Mouse (Mus musculus) heart, embryonic 13.5 days (tissue): ENCODE measurements around the gene Ppp1r16b. TPM values are rescaled to one million over a fixed set of nuclear protein-coding genes. Genes with fewer than 3 reads are reported as not detected.
A peak's percentile ranks its signal among the peaks of the same experiment; 100 is the strongest.

ENCODE experiments used
- ATAC-seq: fragments of 200-750 bp; cut with Nextera tagmentation; 2 replicates; pipeline ENCODE4 v1.8.0; 2017; ENCODE audit warnings: moderate TSS enrichment; ENCODE audit not compliant: insufficient number of reproducible peaks, low FRiP score, low TSS enrichment; ENCODE audit errors: extremely low read depth
- H3K27ac ChIP-seq: fragments of 300-500 bp; sonication (generic); replicated peaks from 2 replicates; pipeline ENCODE4 v1.5.1; 2015; ENCODE audit warnings: moderate library complexity, mild to moderate bottlenecking, inconsistent platforms
- H3K27me3 ChIP-seq: fragments of 300-500 bp; sonication (generic); replicated peaks from 2 replicates; pipeline ENCODE4 v1.6.1; 2015; ENCODE audit warnings: mild to moderate bottlenecking, inconsistent platforms
- H3K36me3 ChIP-seq: fragments of 300-500 bp; sonication (generic); 2 replicates; pipeline ENCODE4 v1.6.1; 2015; ENCODE audit warnings: mild to moderate bottlenecking, inconsistent platforms
- H3K4me1 ChIP-seq: fragments of 300-500 bp; sonication (generic); 2 replicates; pipeline ENCODE4 v1.6.1; 2015; ENCODE audit warnings: inconsistent platforms
- H3K4me2 ChIP-seq: fragments of 300-500 bp; sonication (generic); 2 replicates; pipeline ENCODE4 v1.6.1; 2015; ENCODE audit warnings: inconsistent platforms, mild to moderate bottlenecking, moderate library complexity
- H3K4me3 ChIP-seq: fragments of 300-500 bp; sonication (generic); 2 replicates; pipeline ENCODE4 v1.5.1; 2015; ENCODE audit warnings: moderate library complexity, mild to moderate bottlenecking, inconsistent platforms
- H3K9ac ChIP-seq: fragments of 300-500 bp; sonication (generic); 2 replicates; pipeline ENCODE4 v1.6.1; 2015; ENCODE audit warnings: inconsistent platforms, mild to moderate bottlenecking, moderate library complexity
- H3K9me3 ChIP-seq: fragments of 300-500 bp; sonication (generic); 2 replicates; pipeline ENCODE4 v1.6.1; 2016; ENCODE audit warnings: inconsistent platforms
- WGBS: fragments of 180-500 bp; shearing (Covaris S2); methylation state at CpG from one replicate; pipeline ENCODE4 v1.1.7; 2015; ENCODE audit warnings: mixed read lengths; 5-methylcytosine and 5-hydroxymethylcytosine counted together
- polyA plus RNA-seq: library from polyadenylated mRNA; unstranded; fragments of >200 nt; fragmentation: Nextera tagmentation; extraction: Ambion mirVana; gene quantifications from 2 replicates; pipeline ENCODE4 v1.2.1, GENCODE M21; 2015

The Ppp1r16b gene
- polyA plus RNA-seq, 1 experiment from 2014 or later, result 4.5 TPM

DNA sequence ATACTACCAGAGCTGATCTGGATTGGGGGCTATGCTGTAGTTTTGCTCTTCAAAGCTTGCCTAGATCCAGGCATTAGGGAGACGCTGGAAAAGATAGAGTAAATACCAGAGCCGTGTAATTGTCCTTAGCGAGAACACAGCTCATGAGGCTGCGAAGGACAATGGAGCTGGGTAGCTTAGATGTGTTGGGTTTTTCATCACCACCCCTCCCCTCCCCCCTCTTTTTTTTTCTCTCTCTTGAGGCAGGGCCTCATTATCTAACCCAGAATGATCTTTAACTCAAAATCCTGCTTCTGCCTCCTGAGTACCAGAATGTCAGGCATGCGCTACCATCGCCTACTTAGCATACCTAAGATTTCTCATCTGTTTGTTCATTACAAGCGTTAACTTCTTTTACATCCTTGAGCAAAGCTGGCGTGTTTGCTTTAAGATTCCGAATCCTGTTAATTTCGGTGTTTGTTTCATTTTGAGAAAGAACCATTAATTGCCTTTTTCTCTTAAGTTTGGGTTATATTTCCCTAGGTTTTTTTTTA, 15.2 kb downstream of the Ppp1r16b start:
- no peak overlapping the region for H3K27ac ChIP-seq
- H3K4me2 ChIP-seq, result no peak overlapping the region
- no peak overlapping the region for H3K9ac ChIP-seq
- peaks cover 15% of the 10 kb centered on the region for H3K4me1 ChIP-seq
- WGBS, result 69% methylated on average over 10 of the region's 10 CpGs
- no peaks in the 10 kb centered on the region for H3K9me3 ChIP-seq
- H3K36me3 ChIP-seq, result no peaks in the 10 kb centered on the region
- no peaks in the 10 kb centered on the region for H3K27me3 ChIP-seq
- no peak for ATAC-seq
- no peak overlapping the region for H3K4me3 ChIP-seq

DNA sequence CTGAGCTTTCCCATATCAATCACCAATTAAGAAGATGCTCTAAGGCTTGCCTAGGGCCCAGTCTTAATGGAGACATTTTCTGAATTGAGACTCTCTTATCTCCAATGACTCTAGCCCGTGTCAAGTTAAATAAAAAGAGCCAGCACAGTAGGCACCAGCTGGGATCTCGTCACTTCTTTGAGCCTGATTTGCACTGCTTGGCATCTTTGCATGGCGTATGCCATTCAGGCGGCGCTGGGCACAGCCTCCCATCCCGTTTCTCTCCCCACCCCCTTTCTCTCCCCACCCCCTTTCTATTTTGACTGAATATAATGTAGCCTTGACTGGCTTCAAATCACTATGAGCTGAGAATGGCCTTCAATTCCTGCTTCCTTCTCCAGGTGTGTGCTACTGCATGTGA, 16.5 kb downstream of the Ppp1r16b start:
- no peak overlapping the region for H3K9ac ChIP-seq
- no peaks in the 10 kb centered on the region for H3K36me3 ChIP-seq
- WGBS, result 71% methylated on average over 6 of the region's 6 CpGs
- H3K9me3 ChIP-seq, result no peaks in the 10 kb centered on the region
- no peak for ATAC-seq
- H3K4me3 ChIP-seq, result no peak overlapping the region
- H3K27me3 ChIP-seq, result no peaks in the 10 kb centered on the region
- no peak overlapping the region for H3K4me2 ChIP-seq
- H3K27ac ChIP-seq, result no peak overlapping the region
- H3K4me1 ChIP-seq, result peaks cover 11% of the 10 kb centered on the region

DNA sequence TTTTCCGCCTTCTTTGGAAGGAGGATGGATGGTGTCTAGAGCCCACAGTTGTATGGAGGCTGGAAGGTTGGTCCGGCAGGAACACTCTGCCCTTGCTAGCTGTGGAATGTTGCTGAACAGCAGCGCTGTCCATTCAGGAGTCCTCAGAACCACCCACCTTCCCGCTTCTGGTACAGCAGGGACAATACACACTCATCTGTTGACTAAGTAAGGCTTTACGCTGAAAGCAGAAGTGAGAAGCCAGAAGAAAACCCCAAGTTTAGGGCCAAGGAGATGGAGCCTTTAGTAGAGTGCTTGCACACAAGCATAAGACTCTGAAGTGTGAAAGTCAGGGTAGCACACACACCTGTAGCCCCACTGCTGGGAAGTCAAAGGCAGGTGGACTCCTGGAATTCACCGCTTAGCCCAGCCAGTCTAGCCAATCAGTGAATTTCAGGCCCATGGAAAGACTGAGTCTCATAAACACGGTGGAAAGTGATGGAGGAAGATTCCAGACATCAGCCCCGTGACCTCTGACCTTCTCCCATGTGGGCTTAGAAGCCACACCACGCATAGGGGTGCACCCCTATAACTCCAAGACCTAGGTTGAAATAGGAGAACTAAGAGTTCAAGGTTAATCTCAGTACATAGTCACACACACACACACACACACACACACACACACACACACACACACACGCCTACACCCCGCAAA, 17.3 kb downstream of the Ppp1r16b start:
- Histone ChIP-seq H3K9ac (no peak overlapping the region), H3K27ac (no peak overlapping the region), H3K9me3 (no peaks in the 10 kb centered on the region), H3K4me2 (no peak overlapping the region), H3K27me3 (no peaks in the 10 kb centered on the region), H3K4me1 (peaks cover 11% of the 10 kb centered on the region), H3K4me3 (no peak overlapping the region), H3K36me3 (no peaks in the 10 kb centered on the region)
- 60% methylated on average over 11 of the region's 11 CpGs for WGBS
- ATAC-seq, result no peak

DNA sequence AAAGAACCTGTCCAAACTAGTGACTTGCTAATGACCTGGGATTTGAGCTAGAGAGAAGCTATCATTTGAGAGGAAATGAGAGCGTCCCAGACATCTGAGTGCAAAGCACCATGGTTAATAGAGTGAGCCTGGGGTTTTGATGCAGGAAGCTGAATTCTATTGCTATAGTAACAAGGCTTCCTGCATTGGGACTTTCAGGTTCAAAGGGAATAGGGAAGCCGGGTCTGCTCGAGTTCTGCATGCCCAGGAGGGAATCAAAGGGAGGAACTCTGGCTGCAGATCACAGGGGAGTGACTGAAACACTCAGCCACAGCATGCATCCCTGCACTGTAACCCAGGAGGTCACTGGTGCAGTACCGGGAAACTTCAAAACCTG, 17.8 kb downstream of the Ppp1r16b start:
- H3K27ac ChIP-seq, result no peak overlapping the region
- no peak for ATAC-seq
- no peak overlapping the region for H3K4me2 ChIP-seq
- no peak overlapping the region for H3K4me3 ChIP-seq
- H3K9ac ChIP-seq, result no peak overlapping the region
- 22% methylated on average over 4 of the region's 4 CpGs for WGBS
- H3K36me3 ChIP-seq, result no peaks in the 10 kb centered on the region
- no peaks in the 10 kb centered on the region for H3K9me3 ChIP-seq
- H3K4me1 ChIP-seq, result peaks cover 11% of the 10 kb centered on the region
- H3K27me3 ChIP-seq, result no peaks in the 10 kb centered on the region

DNA sequence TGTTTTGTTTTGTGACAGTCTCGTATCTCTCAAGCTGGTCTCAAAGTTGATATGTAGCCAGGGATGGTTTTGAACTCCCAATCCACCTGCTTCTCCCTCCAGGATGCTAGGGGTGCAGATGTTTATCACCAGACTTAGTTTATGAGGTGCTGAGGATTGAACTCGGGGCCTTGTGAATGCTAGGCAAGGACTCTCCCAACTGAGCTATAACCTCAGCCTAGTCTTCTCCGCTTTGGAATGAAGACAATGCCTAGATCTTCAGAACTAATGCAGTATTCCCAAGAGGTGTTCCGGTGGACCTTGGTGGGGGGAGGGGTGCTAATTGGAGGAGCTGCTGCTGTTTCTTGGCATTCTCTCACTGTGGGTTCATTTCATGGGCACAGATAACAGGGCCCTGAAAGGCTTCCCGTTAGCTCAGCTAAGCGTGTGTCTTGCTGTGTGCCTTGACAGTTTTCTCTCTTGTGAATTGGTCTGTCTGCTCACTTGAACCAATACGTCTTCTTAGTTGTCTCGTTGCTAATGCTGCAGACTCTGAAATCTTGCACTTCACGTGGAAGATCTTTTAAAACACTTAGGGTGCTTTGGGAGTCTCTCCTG, 19.1 kb downstream of the Ppp1r16b start:
- Histone ChIP-seq H3K4me2 (no peak overlapping the region), H3K9ac (no peak overlapping the region)

DNA sequence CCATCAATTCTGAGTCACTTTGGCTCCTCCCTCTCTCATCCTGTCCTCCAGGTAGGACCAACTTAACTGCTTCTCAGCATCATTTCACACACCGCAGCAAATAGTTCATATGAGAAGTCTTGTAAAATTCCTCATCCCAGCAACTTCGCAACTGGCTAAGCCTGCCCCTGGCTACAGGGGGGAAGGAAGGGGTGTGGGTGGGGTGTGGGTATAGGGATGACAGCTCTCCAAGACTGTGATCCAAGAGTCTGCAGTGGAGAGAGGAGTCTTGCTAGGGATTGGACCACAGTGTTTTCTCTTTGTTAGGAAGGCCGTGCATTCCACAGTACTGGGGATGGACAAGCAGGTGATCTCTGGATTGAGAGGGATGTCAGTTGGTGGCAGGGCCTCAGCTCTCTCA, 19.7 kb downstream of the Ppp1r16b start:
- no peaks in the 10 kb centered on the region for H3K27me3 ChIP-seq
- peaks cover 30% of the 10 kb centered on the region for H3K4me1 ChIP-seq
- no peak for ATAC-seq
- H3K36me3 ChIP-seq, result no peaks in the 10 kb centered on the region
- H3K9me3 ChIP-seq, result no peaks in the 10 kb centered on the region
- no peak overlapping the region for H3K9ac ChIP-seq
- no peak overlapping the region for H3K27ac ChIP-seq
- no peak overlapping the region for H3K4me2 ChIP-seq
- WGBS, result 71% methylated on average over 3 of the region's 3 CpGs
- H3K4me3 ChIP-seq, result no peak overlapping the region

More for the DNA sequence above, 19.1 kb downstream of the Ppp1r16b start:
- Histone ChIP-seq H3K9me3 (no peaks in the 10 kb centered on the region), H3K4me1 (peaks cover 24% of the 10 kb centered on the region), H3K36me3 (no peaks in the 10 kb centered on the region), H3K4me3 (no peak overlapping the region), H3K27ac (no peak overlapping the region), H3K27me3 (no peaks in the 10 kb centered on the region)
- no peak for ATAC-seq
- WGBS, result 46% methylated on average over 9 of the region's 9 CpGs

DNA sequence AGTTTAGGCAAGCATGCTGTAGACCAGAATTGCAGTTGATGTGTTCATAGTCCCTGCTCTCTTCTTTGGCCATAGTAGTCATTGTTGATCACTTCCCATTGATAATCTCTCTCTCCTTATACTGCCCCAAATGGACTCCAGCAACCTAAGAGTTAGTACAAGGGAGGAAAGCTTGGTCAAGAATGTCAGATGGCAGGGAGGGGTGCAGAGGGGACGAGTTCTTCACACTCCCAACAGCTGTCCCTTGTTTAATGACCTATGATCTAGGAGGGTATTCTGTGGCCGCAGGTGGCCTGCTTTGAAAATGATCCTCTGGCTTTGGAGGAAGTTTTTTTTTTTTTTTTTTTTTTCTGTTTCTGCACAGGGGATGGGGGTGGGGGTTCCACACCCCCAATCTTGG, 21.2 kb downstream of the Ppp1r16b start:
- H3K36me3 ChIP-seq, result no peaks in the 10 kb centered on the region
- H3K27ac ChIP-seq, result no peak overlapping the region
- no peaks in the 10 kb centered on the region for H3K27me3 ChIP-seq
- H3K4me3 ChIP-seq, result no peak overlapping the region
- no peaks in the 10 kb centered on the region for H3K9me3 ChIP-seq
- H3K9ac ChIP-seq, result no peak overlapping the region
- no peak for ATAC-seq
- H3K4me1 ChIP-seq, result peaks cover 31% of the 10 kb centered on the region
- WGBS, result 60% methylated on average over 2 of the region's 2 CpGs
- no peak overlapping the region for H3K4me2 ChIP-seq

DNA sequence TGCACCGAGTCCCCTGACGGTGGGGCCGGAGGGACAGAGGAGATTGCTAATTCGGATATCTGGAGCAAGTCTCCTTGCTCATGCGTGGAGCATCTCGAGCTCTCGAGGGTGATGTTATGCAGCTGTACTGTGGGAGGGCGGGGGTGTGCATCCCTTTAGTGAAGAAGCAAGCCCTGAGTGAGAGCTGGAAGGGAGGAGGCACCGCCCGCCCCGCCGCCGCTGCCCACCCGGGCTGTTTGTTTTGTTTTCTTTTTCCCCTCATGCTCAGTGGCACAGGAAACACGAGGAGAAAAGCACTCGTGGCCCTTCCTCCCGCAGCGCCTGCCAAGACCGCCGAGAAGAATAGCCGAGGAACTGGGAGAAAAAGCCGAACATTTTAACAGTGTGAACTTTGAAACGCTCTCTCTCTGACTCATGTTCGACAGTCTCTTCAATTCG, 22.6 kb downstream of the Ppp1r16b start:
- H3K36me3 ChIP-seq, result no peaks in the 10 kb centered on the region
- H3K27me3 ChIP-seq, result no peaks in the 10 kb centered on the region
- H3K4me1 ChIP-seq, result peaks cover 29% of the 10 kb centered on the region
- peak overlapping the region; percentile 50; the same call in 1 of the 2 replicates for H3K27ac ChIP-seq
- H3K9ac ChIP-seq, result 0 out of 2 replicates have a peak overlapping the region, but pooled peaks have one; percentile 40
- WGBS, result 37% methylated on average over 25 of the region's 25 CpGs
- no peak for ATAC-seq
- peak overlapping the region; percentile 17; the same call in 1 of the 2 replicates for H3K4me3 ChIP-seq
- H3K4me2 ChIP-seq, result peak overlapping the region; percentile 56
- no peaks in the 10 kb centered on the region for H3K9me3 ChIP-seq

DNA sequence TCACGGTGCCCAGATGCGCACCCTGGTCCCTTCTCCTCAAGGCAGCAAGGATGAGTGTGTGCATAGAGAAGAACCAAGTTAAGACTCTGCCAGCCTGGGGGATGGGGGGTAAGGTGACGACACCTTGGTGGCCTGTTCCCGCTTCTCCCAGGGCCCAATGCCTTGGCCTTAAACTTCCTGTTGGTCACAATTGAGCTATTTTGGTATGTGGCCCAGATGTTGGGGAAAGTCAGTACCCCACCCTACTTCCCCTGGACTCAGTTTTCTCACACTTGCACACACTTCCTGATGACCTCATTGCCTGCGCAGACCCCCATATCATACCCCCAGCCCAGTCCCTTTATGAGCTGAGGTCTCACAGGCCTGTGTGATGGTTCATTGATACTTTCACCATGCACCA, 23.9 kb downstream of the Ppp1r16b start:
- WGBS, result 63% methylated on average over 5 of the region's 5 CpGs
- ATAC-seq, result peak; percentile 25; the same call in 1 of the 2 replicates
- H3K27ac ChIP-seq, result peak overlapping the region; percentile 50; the same call in 1 of the 2 replicates

DNA sequence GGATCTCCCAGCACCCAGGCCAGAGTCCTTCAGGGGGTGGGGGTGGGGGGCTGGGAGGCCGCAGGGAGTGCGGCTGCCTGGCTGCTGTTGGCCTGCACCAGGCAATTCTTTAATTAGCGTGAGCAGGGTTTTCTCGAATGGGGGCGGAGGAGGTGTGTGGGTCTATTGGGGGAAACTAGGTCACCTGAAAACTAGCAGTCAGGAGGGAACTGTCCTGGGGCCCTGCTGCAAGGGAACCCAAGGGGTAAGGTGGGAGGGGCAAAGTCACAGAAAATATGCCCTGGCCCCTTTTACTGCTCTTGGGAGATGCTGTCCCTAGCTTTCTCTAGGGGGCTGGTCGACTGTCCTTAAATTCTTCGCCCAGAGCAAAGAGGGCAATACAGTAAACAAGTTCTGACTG, 24.4 kb downstream of the Ppp1r16b start:
- 48% methylated on average over 7 of the region's 7 CpGs for WGBS
- Histone ChIP-seq H3K4me2 (no peak overlapping the region), H3K36me3 (no peaks in the 10 kb centered on the region), H3K9ac (no peak overlapping the region), H3K27ac (no peak overlapping the region; the same call in 1 of the 2 replicates), H3K4me3 (no peak overlapping the region), H3K4me1 (peaks cover 20% of the 10 kb centered on the region), H3K27me3 (no peaks in the 10 kb centered on the region), H3K9me3 (no peaks in the 10 kb centered on the region)
- no peak for ATAC-seq

More for the DNA sequence above, 23.9 kb downstream of the Ppp1r16b start:
- Histone ChIP-seq H3K4me3 (no peak overlapping the region), H3K4me1 (peaks cover 26% of the 10 kb centered on the region), H3K27me3 (no peaks in the 10 kb centered on the region), H3K9me3 (no peaks in the 10 kb centered on the region), H3K9ac (no peak overlapping the region), H3K36me3 (no peaks in the 10 kb centered on the region), H3K4me2 (no peak overlapping the region)

DNA sequence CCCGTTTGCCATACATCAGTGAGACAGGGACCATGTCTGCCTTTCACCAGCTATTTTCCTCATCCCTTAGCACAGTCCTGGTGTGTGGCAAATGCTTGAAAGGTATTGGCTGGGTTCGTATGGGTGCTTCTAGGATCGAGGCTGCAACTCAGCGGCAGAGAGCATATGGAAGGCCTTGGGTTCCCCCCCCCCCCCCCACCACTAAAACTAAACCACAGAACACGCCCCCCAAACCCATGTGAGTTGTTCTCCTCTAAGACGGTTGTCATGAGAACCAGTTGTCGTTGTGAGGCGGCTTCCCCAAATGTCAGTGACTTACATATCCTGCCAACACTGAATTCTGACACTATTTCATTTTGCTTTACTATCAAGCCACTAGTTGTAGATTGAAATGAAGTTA, 24.9 kb downstream of the Ppp1r16b start:
- WGBS, result 58% methylated on average over 8 of the region's 8 CpGs
- ATAC-seq, result no peak
- no peak overlapping the region for H3K27ac ChIP-seq

More for the DNA sequence above, 24.9 kb downstream of the Ppp1r16b start:
- Histone ChIP-seq H3K36me3 (no peaks in the 10 kb centered on the region), H3K27me3 (no peaks in the 10 kb centered on the region), H3K4me1 (peaks cover 20% of the 10 kb centered on the region), H3K4me3 (no peak overlapping the region), H3K9me3 (no peaks in the 10 kb centered on the region), H3K4me2 (no peak overlapping the region), H3K9ac (no peak overlapping the region)
